Mouse (Mus musculus) cerebral cortex, adult 2 months (tissue): ENCODE data around the gene Sh2b3.

Experiments
- WGBS: fragments of 180-500 bp; shearing (Covaris S2); methylation state at CpG from one replicate; pipeline ENCODE4 v1.1.7; 2018; 5-methylcytosine and 5-hydroxymethylcytosine counted together

Sh2b3 gene

GRCm38 (mm10) chr5:121824121-121824520, 13.3 kb downstream of the Sh2b3 start:
- 78% methylated on average over 4 of the region's 4 CpGs for WGBS

GRCm38 (mm10) chr5:121823668-121824067, 13.8 kb downstream of the Sh2b3 start:
- 68% methylated on average over 1 of the region's 1 CpGs for WGBS

DNA sequence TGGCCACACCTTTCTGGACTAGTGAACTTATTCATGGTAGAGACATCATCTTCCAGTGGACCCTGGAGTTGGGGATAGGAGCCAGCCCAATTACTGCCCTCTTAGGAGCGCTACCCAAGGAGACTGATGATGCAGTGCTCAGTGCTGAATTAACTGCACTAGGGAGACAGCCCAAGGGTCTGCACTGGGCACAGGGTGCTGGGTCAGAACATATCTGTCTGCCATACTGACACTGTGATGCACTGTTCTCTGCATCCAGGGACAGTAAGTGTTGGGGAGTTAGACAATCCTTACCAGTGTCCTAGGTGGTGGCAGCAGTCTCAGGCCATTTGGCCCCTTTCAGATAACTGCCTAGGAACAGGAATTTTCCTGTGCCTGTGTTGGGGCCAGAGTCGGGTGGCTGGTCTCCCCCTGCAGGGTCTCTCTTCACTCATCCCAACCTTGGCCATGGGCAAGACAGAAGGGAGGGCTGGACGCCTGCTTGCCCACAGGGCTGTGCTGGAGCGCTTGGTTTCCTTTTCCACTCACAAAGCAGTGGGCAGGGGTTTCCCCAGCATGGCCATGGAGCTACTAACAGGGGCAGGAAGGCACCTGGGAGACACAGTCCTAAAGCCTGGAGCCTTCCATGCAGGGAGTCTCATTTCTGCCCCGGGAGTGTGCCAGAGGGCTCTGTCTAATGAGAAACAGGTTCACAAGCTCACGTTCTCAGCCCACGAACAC, 14.5 kb downstream of the Sh2b3 start:
- WGBS = 62% methylated on average over 7 of the region's 7 CpGs

DNA sequence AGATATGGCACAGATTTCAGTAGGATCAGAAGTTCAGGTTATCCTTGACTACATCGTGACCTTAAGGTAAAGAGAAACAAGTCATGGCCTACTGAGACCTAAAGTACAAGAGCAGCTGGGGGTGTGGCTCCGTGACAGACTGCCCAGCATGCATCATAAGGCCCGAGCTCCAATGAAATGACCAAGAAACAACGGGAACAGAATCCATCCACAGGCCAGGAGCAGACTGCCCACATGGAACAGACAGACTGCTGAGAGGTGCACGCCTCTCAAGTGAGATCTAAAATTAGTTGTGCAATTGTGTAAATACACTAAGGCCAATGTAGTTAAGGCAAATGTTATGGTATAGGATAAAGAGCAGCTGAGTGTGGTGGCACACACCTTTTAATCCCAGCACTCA, 15.9 kb downstream of the Sh2b3 start:
- 48% methylated on average over 5 of the region's 5 CpGs for WGBS

- WGBS = 87% methylated on average over 5 of the region's 5 CpGs
Measured at GRCm38 (mm10) chr5:121821116-121821515, 16.3 kb downstream of the Sh2b3 start.

GRCm38 (mm10) chr5:121820657-121821056, 16.8 kb downstream of the Sh2b3 start:
- WGBS = 79% methylated on average over 3 of the region's 3 CpGs

DNA sequence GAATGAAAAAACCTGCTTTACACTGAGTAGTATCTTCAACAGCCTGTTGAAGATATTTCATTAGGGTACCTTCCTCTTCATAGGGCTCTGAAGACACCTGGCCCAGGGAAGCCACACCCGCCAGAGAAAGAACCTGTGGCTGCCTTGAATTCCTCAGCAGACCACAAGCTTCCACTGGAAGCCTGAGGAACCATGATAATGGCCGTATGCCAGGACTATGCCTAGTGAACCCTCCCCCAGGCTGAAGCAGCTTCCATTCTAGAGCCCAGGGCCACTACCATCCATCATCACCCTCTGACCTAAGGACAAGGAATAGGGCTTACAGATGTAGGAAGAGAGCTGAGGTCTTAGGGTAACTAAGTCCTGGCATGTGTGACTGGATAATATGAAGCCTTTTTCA, 17.3 kb downstream of the Sh2b3 start:
- WGBS = 79% methylated on average over 2 of the region's 2 CpGs

DNA sequence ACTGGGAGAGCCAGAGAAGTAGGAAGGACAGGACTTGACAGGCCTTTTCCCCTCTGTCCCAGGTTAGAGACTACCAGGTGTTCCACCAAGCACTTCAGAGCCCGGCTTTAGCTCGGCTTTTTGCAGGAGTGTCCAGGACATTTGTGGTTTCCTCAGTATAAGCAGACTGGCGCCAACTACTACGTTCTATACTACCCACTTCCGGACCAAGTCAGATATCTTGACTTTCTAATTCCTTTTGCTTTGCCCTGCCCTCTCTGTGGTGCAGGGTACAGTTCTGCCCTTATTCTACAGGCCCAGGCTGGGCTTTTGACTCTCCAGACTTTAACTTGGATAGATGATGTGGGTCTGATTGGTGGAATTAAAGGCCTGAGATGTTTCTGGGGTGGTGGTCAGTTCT, 17.9 kb downstream of the Sh2b3 start:
- WGBS = 82% methylated on average over 5 of the region's 5 CpGs

DNA sequence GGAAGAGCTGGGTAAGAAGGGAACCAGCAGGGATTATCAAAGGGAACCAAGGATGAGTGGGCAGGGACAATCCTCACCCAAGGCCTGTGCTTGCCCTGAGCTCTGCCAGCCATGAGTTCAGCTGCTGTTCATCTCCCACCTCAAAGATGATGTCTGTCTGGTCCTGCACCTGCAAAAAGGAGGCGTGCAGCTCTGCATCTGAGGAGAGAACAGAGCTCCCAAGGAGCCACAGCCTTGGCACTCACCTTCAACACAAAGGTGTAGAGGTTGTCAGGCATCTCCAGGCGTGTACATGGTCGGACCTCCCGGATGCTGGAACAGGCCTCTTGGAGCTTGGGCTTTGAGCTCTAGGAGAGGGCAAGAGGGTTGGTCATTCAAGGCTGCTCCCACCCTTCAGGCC, 18.6 kb downstream of the Sh2b3 start:
- 89% methylated on average over 4 of the region's 4 CpGs for WGBS

DNA sequence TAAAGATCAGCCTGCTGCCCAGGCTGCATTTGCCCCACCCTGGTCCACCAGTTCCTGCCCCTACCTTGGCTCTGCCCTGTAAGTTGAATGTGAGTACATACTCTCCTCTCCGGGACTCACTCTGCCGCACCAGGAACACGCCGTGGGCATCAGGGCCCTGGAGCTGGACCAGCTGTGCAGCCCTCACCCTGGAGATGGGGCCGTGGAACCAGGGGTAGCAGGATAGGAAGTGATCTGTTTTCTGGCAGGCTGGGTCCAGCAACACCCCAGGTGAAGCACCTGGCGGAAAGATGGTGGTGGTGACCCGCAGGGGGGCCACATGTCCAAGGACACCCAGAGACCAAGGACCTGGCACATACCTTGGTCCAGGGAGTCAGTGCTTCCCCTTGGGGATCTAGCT, 19.0 kb downstream of the Sh2b3 start:
- 88% methylated on average over 7 of the region's 7 CpGs for WGBS

DNA sequence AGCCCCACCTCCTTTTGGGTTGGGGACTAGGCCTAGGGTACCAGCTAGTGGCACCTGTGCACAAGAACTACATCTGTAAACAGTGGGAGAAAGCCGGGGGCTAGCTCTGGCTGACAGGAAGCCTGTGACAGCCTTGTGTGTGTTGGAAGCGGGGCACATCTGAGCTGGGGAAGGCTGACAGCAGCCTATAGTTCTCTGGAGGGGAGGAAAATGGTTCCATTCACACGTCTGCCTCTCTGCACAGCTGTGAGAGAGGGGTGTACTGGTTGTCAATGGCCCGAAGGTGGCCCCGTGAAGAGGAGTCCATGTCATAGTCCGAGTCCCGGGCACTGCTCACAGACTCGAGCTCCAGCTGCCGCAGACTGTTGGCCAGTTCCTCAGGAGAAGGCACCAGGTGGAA, 19.9 kb downstream of the Sh2b3 start:
- WGBS = 67% methylated on average over 9 of the region's 9 CpGs

GRCm38 (mm10) chr5:121816611-121817010, 20.8 kb downstream of the Sh2b3 start:
- WGBS = 98% methylated on average over 2 of the region's 2 CpGs

DNA sequence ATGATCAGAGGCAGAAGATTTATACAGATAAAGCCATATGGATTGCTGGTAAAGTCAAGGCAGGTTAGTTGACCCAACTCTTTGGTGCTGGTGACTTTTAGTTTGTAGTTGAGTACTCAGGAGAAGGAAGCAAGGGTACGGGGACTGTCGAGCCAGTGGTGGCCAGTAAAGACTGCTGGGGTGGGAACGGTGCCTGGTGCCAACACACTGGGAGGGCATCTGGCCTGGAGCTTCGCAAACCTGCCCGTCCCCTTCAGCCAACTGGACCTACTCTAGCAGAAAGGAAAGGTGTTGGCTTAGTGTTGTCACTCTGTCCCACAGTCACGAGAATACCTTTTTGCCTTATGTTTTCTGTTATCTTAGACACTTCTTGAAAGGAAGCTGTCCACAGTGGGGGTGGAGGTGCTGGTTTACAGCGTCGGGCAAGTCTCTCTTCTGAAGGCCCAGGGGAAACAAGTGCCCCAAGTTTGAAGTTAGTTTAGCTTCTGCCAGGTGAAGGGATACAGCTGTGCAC, 21.5 kb downstream of the Sh2b3 start:
- WGBS = 64% methylated on average over 8 of the region's 8 CpGs

GRCm38 (mm10) chr5:121815067-121815466, 22.4 kb downstream of the Sh2b3 start:
- 46% methylated on average over 3 of the region's 3 CpGs for WGBS

DNA sequence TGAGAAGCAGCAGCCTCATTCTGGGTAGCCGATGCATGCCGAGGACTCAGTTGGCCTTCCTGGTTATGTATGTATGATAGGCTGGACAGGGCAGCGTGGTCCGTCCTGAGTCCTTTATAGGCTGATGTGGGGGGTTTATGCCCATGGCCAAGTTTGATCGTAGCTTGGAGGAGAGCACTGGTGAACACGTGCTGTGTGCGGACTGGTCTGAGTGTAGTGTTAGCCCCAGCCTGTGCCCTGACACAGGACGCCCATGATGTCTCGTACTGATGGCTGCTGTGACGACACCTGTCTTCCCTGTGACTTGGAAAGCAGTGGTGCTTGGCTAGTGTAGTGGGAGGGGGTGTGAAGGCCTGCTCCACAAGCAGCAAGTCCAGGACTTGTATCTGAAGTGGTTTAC, 23.7 kb downstream of the Sh2b3 start:
- WGBS = 83% methylated on average over 10 of the region's 10 CpGs

GRCm38 (mm10) chr5:121812526-121813243, 24.8 kb downstream of the Sh2b3 start:
- 76% methylated on average over 7 of the region's 7 CpGs for WGBS

DNA sequence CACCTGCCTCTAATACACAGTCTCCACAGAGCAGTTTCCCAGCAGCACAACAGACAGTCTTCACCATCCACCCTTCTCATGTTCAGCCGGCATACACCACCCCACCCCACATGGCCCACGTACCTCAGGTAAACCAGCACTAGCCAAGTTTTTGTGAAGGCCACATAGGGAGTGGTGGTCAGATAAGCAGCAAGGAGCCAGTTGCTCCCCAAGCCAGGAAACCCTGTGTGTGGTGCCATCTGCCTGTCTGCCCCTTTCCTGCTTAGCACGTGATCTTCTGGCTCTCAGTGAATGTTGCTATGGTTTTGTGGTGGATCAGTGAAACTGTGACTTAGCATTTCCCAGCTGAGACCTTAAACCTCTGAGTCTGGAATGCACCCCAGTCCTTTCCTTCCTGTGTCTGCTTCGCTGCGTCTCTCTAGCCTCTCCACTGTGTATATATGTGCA, 25.9 kb downstream of the Sh2b3 start:
- 34% methylated on average over 5 of the region's 5 CpGs for WGBS

DNA sequence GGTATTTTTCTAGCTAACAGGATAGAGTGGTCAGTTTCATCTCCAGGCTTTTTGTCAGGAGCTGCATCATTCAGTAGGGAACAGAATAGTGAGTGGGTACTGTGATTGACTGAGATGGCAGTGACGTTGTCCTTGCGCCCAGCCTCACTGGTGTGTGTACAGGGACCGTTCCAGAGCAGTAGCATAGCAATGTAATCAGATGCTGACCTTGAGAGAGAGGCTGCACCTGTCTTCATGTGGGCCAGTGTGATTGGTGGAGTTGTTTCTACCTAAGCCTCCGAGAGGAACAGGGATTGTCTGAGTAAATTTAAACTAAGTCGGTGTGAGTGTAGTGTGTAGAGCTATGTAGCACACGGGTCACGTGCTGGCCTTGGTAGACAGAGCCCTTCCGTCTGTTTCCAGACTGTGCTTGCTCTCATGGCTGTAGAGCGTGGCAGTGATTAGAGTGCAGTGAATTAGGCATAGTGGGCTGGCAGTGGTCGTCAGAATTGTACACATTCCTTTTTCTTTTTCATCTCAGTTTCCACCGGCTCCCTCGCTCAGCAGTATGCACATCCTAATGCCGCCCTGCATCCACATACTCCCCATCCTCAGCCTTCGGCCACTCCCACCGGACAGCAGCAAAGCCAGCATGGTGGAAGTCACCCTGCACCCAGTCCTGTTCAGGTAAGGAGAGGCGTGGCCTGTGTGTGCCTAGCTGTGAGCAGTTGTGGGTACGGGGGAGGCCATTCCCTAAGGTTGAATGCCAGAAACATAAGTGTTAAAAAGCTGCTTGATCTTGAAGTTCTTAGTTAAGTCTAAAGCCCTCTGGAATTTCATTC, 26.9 kb downstream of the Sh2b3 start:
- WGBS = 73% methylated on average over 17 of the region's 17 CpGs

- WGBS = 54% methylated on average over 5 of the region's 5 CpGs
Measured at GRCm38 (mm10) chr5:121809667-121810224, 27.7 kb downstream of the Sh2b3 start.

DNA sequence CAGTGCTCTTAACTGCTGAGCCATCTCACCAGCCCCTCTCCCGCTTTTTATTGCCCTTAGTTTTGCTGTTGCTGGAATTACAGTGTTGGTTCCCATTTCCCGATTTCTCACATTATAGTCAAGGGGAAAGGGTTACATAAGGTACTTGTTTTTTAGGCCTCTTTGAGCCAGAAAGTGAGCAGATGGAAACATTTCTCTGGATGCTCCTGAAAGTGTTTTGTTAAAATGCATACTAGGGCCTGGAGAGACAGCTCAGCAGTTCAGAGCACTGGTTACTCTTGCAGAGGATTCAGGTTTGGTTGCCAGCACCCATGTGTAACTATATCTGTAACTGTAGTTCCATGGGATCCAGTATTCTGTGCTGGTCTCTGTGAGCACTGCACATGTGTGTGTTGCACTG, 29.2 kb downstream of the Sh2b3 start:
- 64% methylated on average over 2 of the region's 2 CpGs for WGBS

DNA sequence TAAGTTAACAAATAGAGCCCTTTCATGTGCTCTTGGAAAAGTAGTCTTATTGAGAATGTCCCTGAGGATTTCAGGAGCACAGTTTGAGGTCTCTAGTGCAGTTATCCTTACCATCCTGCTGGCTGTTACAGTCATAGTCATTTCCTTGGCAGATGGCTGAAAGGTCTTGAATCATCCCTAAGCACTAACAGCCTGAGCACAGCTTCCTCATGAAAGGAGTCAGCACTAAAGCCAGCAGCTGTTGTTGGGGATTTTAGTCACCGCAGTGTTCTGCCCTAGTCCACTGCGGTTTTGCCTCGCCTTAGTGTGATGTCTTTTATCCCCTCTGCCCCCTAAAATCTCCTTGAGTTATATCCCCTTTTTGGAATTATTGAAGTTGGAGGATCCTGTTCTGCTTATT, 30.3 kb downstream of the Sh2b3 start:
- 33% methylated on average over 3 of the region's 3 CpGs for WGBS

- WGBS = 90% methylated on average over 2 of the region's 2 CpGs
Measured at GRCm38 (mm10) chr5:121798447-121798846, 39.0 kb downstream of the Sh2b3 start.
